Mouse (Mus musculus) forebrain, embryonic 11.5 days (tissue): ENCODE measurements around the gene Nubp1. TPM values are rescaled to one million over a fixed set of nuclear protein-coding genes. Genes with fewer than 3 reads are reported as not detected.
A peak's percentile ranks its signal among the peaks of the same experiment; 100 is the strongest.

Experiments used
- ATAC-seq: fragments of 200-750 bp; cut with Nextera tagmentation; replicated peaks from 2 replicates; pipeline ENCODE4 v1.8.0; 2017; ENCODE audit warnings: moderate TSS enrichment; ENCODE audit not compliant: low FRiP score
- DNase-seq: peaks from one replicate; pipeline ENCODE4 v3.0.0-alpha.2; 2017; ENCODE audit warnings: low spot score
- H3K27ac ChIP-seq: fragments of 300-500 bp; sonication (generic); 2 replicates; pipeline ENCODE4 v1.5.1; 2014; ENCODE audit warnings: low read depth, low read length
- H3K27me3 ChIP-seq: fragments of 300-500 bp; sonication (generic); 2 replicates; pipeline ENCODE4 v1.6.1; 2014; ENCODE audit warnings: mild to moderate bottlenecking, low read length, mixed read lengths; ENCODE audit not compliant: control insufficient read depth, insufficient read depth
- H3K36me3 ChIP-seq: fragments of 300-500 bp; sonication (generic); 2 replicates; pipeline ENCODE4 v1.6.1; 2014; ENCODE audit warnings: mild to moderate bottlenecking, low read length, moderate library complexity, mixed read lengths; ENCODE audit not compliant: control insufficient read depth, insufficient read depth
- H3K4me1 ChIP-seq: fragments of 300-500 bp; sonication (generic); replicated peaks from 2 replicates; pipeline ENCODE4 v1.6.1; 2014; ENCODE audit warnings: low read length, mixed read lengths; ENCODE audit not compliant: control insufficient read depth, insufficient read depth
- H3K4me2 ChIP-seq: fragments of 300-500 bp; sonication (generic); 2 replicates; pipeline ENCODE4 v1.6.1; 2014; ENCODE audit warnings: low read depth, mild to moderate bottlenecking, low read length, moderate library complexity, mixed read lengths; ENCODE audit not compliant: severe bottlenecking
- H3K4me3 ChIP-seq: fragments of 300-500 bp; sonication (generic); 2 replicates; pipeline ENCODE4 v1.5.1; 2014; ENCODE audit warnings: low read depth, low read length
- H3K9ac ChIP-seq: fragments of 300-500 bp; sonication (generic); 2 replicates; pipeline ENCODE4 v1.6.1; 2014; ENCODE audit warnings: low read length
- H3K9me3 ChIP-seq: fragments of 300-500 bp; sonication (generic); 2 replicates; pipeline ENCODE4 v1.6.1; 2016; ENCODE audit warnings: low read length, mixed read lengths; ENCODE audit not compliant: control insufficient read depth
- WGBS: fragments of 180-500 bp; shearing (Covaris S2); extraction: QIAGEN DNeasy Blood & Tissue Kit; methylation state at CpG from one replicate; pipeline ENCODE4 v1.1.7; 2014; 5-methylcytosine and 5-hydroxymethylcytosine counted together
- polyA plus RNA-seq: library from polyadenylated mRNA; unstranded; fragments of >200 nt; fragmentation: Nextera tagmentation; extraction: Ambion mirVana; gene quantifications from 2 replicates; pipeline ENCODE4 v1.2.1, GENCODE M21; 2014

The Nubp1 gene
- polyA plus RNA-seq, 1 experiment from 2014 or later = 69.1 TPM

DNA sequence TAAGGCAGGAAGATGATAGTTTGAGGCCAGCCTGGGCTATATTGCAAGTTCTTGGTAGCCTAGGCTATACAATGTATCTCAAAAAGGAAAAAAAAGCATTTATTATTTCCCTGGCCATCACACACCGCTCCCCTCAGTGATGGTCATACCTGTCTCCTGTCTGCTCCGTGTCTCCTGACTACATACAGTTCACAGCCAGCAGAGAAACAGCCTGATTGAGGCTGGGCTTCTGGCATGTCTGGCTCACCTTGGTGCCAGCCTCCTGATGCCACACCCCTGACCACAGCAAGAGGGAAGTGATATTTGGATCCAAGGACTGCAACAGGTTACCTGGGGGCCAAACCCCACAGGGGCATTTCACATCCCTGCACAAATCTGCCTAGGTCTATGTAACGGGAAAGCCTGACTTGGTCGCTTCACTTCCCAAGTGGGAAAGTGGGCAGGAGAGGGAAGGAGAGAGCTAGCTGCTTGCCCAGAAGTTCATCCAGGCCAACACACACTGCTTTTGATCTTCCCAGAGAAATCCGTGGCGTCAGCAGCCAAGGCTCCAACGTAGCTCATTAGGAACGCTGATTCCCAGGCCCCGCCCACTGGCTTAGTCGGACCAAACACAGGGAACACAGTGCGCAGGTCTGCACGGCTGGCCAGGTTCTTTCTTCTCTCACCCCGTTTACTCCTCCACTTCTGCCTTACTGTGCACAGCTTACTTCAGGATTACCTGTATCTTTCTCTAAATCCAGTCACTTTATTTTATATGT, 37.3 kb upstream of the Nubp1 start:
- Histone ChIP-seq H3K27ac (no peak overlapping the region), H3K27me3 (no peaks in the 10 kb centered on the region), H3K4me3 (no peak overlapping the region), H3K36me3 (no peaks in the 10 kb centered on the region), H3K4me2 (peak overlapping the region; percentile 30; the same call in 1 of the 2 replicates), H3K9ac (peak overlapping the region; percentile 17; the same call in 1 of the 2 replicates), H3K4me1 (no peaks in the 10 kb centered on the region), H3K9me3 (no peaks in the 10 kb centered on the region)
- DNase-seq = peak; percentile 83
- ATAC-seq = peak; percentile 88
- 20% methylated on average over 13 of the region's 13 CpGs for WGBS

DNA sequence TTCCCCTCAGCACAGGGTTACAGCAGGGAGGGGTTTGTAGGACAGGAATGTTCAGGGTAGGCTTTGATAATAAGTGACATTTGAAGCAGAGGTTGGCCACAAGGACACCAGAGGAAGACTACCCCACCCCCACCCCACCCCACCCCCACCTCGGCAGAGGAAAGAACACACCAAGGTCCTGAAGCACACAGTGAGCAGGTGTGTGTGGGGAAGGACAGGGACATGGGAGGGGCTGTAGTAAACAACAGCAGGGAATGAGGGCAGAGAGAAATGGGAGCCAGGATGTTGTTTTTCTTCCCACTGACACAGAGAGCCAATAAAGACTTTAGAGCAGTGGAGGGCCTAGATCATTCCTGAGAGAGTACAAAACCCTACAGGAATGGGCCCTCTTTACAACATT, 34.5 kb upstream of the Nubp1 start:
- Histone ChIP-seq H3K27ac (no peak overlapping the region), H3K27me3 (no peaks in the 10 kb centered on the region), H3K9me3 (no peaks in the 10 kb centered on the region), H3K4me1 (no peaks in the 10 kb centered on the region), H3K4me3 (no peak overlapping the region), H3K9ac (no peak overlapping the region), H3K36me3 (no peaks in the 10 kb centered on the region), H3K4me2 (no peak overlapping the region)
- no peak for DNase-seq
- WGBS = 50% methylated on average over 1 of the region's 1 CpGs
- ATAC-seq = no peak

- no peaks in the 10 kb centered on the region for H3K27me3 ChIP-seq
- H3K9ac ChIP-seq = no peak overlapping the region
- H3K27ac ChIP-seq = no peak overlapping the region
- 79% methylated on average over 2 of the region's 2 CpGs for WGBS
- H3K4me2 ChIP-seq = no peak overlapping the region
- 0 out of 2 replicates have a peak, but pooled peaks cover 2% of the 10 kb centered on the region for H3K4me1 ChIP-seq
- H3K9me3 ChIP-seq = no peaks in the 10 kb centered on the region
- ATAC-seq (no peak), DNase-seq (no peak)
- H3K36me3 ChIP-seq = no peaks in the 10 kb centered on the region
- H3K4me3 ChIP-seq = no peak overlapping the region
These were observed 32.2 kb upstream of the Nubp1 start for GRCm38 (mm10) chr16:10379531-10379930.

- Histone ChIP-seq H3K27me3 (no peaks in the 10 kb centered on the region), H3K36me3 (no peaks in the 10 kb centered on the region), H3K4me1 (0 out of 2 replicates have a peak, but pooled peaks cover 2% of the 10 kb centered on the region), H3K4me3 (no peak overlapping the region), H3K27ac (no peak overlapping the region), H3K4me2 (0 out of 2 replicates have a peak overlapping the region, but pooled peaks have one; percentile 12), H3K9ac (no peak overlapping the region), H3K9me3 (no peaks in the 10 kb centered on the region)
- 37% methylated on average over 8 of the region's 8 CpGs for WGBS
- DNase-seq (no peak), ATAC-seq (no peak)
These were observed 27.7 kb upstream of the Nubp1 start for GRCm38 (mm10) chr16:10384060-10384497.

DNA sequence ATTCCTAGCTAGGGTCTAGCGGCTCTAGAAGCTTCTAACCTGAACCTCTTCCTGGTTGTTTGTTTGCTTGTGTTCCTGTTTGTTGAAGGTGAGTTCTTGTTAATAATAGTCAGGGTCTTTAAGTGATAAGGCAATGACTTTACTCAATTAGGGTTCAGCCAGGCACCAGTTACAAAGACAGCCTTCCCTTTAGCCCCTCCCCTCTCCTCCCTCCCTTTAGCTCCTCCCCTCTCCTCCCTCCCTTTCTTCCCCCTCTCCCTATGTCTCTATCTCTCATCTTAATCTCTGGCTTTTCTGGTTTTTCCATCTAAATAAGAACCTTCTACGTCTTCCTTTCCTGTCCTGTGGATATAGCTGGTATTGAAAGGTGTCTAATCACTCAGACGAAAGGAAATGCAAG, 27.2 kb upstream of the Nubp1 start:
- Histone ChIP-seq H3K9me3 (no peaks in the 10 kb centered on the region), H3K36me3 (no peaks in the 10 kb centered on the region), H3K4me2 (no peak overlapping the region), H3K4me3 (no peak overlapping the region), H3K9ac (no peak overlapping the region), H3K27ac (no peak overlapping the region), H3K4me1 (0 out of 2 replicates have a peak, but pooled peaks cover 2% of the 10 kb centered on the region), H3K27me3 (no peaks in the 10 kb centered on the region)
- ATAC-seq (no peak), DNase-seq (no peak)
- 64% methylated on average over 3 of the region's 3 CpGs for WGBS

DNA sequence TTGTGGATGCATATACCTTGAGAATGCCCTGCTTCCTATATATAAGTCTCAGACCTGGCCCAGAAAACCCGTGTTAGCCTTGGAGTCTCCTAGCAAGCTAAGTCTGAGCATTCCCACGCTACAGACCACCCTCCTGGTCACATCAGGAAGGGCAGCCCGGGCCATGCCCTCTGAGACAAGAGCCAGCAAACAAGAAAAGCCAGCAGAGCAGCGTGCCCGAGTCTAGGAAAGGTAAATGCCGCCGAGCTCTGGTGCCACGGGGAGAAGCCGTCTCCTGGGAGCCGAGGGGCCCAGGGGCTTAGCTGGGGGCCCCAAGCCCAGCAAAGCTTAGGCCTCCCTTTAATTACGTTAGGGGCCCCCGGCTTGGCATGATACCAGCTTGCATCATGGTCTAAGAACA, 26.5 kb upstream of the Nubp1 start:
- Histone ChIP-seq H3K27ac (no peak overlapping the region), H3K4me2 (no peak overlapping the region), H3K9ac (no peak overlapping the region), H3K27me3 (no peaks in the 10 kb centered on the region), H3K4me1 (0 out of 2 replicates have a peak, but pooled peaks cover 2% of the 10 kb centered on the region), H3K36me3 (no peaks in the 10 kb centered on the region), H3K4me3 (no peak overlapping the region), H3K9me3 (no peaks in the 10 kb centered on the region)
- WGBS = 85% methylated on average over 12 of the region's 12 CpGs
- ATAC-seq (no peak), DNase-seq (no peak)

DNA sequence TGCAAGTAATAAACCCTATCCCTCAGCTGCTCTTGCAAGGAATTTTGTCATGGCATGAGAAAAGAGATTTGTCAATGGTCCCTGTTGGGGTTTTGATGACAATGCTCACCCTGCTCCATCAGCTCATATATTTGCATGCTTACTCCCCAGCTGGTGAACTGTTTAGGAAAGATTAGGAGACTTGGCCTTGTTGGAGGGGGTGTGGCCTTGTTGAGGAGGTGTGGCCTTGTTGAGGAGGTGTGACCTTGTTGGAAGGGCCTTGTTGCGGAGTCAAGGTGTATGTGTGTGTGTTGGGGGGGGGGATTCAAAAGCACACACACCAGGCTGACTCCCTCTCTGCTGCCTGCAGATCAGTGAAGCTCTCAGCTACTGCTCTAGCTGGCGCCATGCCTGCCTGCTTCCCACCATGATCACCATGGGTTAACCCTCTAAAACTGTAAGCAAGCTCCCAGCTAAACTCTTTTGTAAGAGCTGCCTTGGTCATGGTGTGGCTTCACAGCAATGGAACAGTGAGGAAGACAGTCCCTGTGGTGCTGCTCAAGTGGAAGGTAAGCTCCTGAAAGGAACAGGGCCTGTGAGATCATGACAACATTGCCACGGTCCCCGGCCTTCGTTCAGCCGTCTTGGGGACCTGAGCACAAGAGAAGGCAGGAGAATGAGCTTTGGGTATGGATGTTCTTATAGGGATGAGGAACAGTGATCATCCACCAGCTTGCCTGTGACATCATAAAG, 22.9 kb upstream of the Nubp1 start:
- 91% methylated on average over 6 of the region's 6 CpGs for whole genome bisulfite sequencing
- DNase-seq (no peak), ATAC-seq (no peak)
- Histone ChIP-seq H3K9me3 (no peaks in the 10 kb centered on the region), H3K4me3 (no peak overlapping the region), H3K4me1 (0 out of 2 replicates have a peak, but pooled peaks cover 2% of the 10 kb centered on the region), H3K9ac (no peak overlapping the region), H3K27ac (no peak overlapping the region), H3K36me3 (no peaks in the 10 kb centered on the region), H3K4me2 (no peak overlapping the region), H3K27me3 (no peaks in the 10 kb centered on the region; the same call in 1 of the 2 replicates)

GRCm38 (mm10) chr16:10392587-10392986, 19.2 kb upstream of the Nubp1 start:
- H3K4me3 ChIP-seq = no peak overlapping the region
- 88% methylated on average over 9 of the region's 9 CpGs for WGBS
- ATAC-seq (no peak), DNase-seq (no peak)
- peaks cover 6% of the 10 kb centered on the region; the same call in 1 of the 2 replicates for H3K27me3 ChIP-seq
- H3K36me3 ChIP-seq = no peaks in the 10 kb centered on the region
- no peak overlapping the region for H3K9ac ChIP-seq
- no peaks in the 10 kb centered on the region for H3K4me1 ChIP-seq
- no peaks in the 10 kb centered on the region for H3K9me3 ChIP-seq
- no peak overlapping the region for H3K4me2 ChIP-seq
- H3K27ac ChIP-seq = no peak overlapping the region
